Mouse (Mus musculus) left cerebral cortex, adult 11 months (tissue): ENCODE measurements at regions not wholly inside any gene's neighbourhood (a gene's known extent, or its start where the extent isn't known, plus 50 kb on each side); places are given as distances from the start of the nearest gene placed in this dataset.
"Not testable (repeated sequence)": the region's sequence is repeated elsewhere in the genome, so short reads cannot be mapped to it uniquely, and the experiment has no call there.

Experiments
- DNase-seq: peaks from one replicate; pipeline ENCODE4 v3.0.0; 2022; ENCODE audit warnings: low spot score

- no peak for DNase-seq
Observed at GRCm38 (mm10) chr14:71113198-71113597, 513.6 kb upstream of the Fam160b2 start.

- no peak for DNase-seq
Observed at GRCm38 (mm10) chr14:71104617-71105016, 505.0 kb upstream of the Fam160b2 start.

GRCm38 (mm10) chr14:71103955-71104354 is 504.3 kb upstream of the Fam160b2 start:
- peak; percentile 27 for DNase-seq

GRCm38 (mm10) chr14:71095661-71096422 is 496.2 kb upstream of the Fam160b2 start:
- no peak for DNase-seq

GRCm38 (mm10) chr14:71092626-71093326 is 493.1 kb upstream of the Fam160b2 start:
- peak; percentile 2 for DNase-seq

GRCm38 (mm10) chr14:71085721-71086120 is 486.1 kb upstream of the Fam160b2 start:
- DNase-seq = no peak

GRCm38 (mm10) chr14:71082327-71082726 is 482.7 kb upstream of the Fam160b2 start:
- no peak for DNase-seq

- no peak for DNase-seq
Observed at GRCm38 (mm10) chr14:71075671-71076070, 476.0 kb upstream of the Fam160b2 start.

- no peak for DNase-seq
Observed at GRCm38 (mm10) chr14:71074019-71074418, 474.4 kb upstream of the Fam160b2 start.

- no peak for DNase-seq
Observed at GRCm38 (mm10) chr14:71065669-71066068, 466.0 kb upstream of the Fam160b2 start.

GRCm38 (mm10) chr14:71056601-71057000 is 457.0 kb upstream of the Fam160b2 start:
- no peak for DNase-seq

- DNase-seq = no peak
Observed at GRCm38 (mm10) chr14:71055480-71055879, 455.8 kb upstream of the Fam160b2 start.

GRCm38 (mm10) chr14:71053788-71054641 is 454.4 kb upstream of the Fam160b2 start:
- no peak for DNase-seq

GRCm38 (mm10) chr14:71047096-71047495 is 447.5 kb upstream of the Fam160b2 start:
- peak; percentile 39 for DNase-seq

GRCm38 (mm10) chr14:71043879-71044770 is 444.5 kb upstream of the Fam160b2 start:
- not testable (repeated sequence) for DNase-seq

GRCm38 (mm10) chr14:71036620-71037019 is 437.0 kb upstream of the Fam160b2 start:
- no peak for DNase-seq

- no peak for DNase-seq
Observed at GRCm38 (mm10) chr14:71033586-71033985, 434.0 kb upstream of the Fam160b2 start.

GRCm38 (mm10) chr14:71030164-71030880 is 430.7 kb upstream of the Fam160b2 start:
- DNase-seq = no peak
